ENCODE assay signal across 16 mouse cellular contexts in genomic region chr5:142413723-142414445, GRCm38 (mm10). TPM values are rescaled to one million over a fixed set of nuclear protein-coding genes. Genes with fewer than 3 reads are reported as not detected.
DNase-seq lines count a peak whose midpoint lies in the region; ATAC-seq and TF ChIP-seq lines count a peak whose summit lies in the region.
"Had no signal": no experiment of that assay in that cellular context is flagged by ENCODE, and none has a peak within 500 bp of the region (broad histone marks: within the 10 kb centered on the region; RNA-seq: fewer than 3 reads in every experiment).

No protein-coding gene starts in this region.

- H3K27me3 ChIP-seq in hindbrain, embryonic 10.5 days (ENCODE audit: insufficient read depth, poor library complexity, severe bottlenecking) = no peaks in the 10 kb centered on the region
- H3K27me3 ChIP-seq in hindbrain, postnatal 0 days (ENCODE audit: insufficient read depth, low read length) = no peaks in the 10 kb centered on the region
- no peaks in the 10 kb centered on the region for H3K27me3 ChIP-seq in limb, embryonic 11.5 days (ENCODE audit: control insufficient read depth, insufficient read depth, low read length)
- no peaks in the 10 kb centered on the region for H3K27me3 ChIP-seq in limb, embryonic 10.5 days (ENCODE audit: low read depth, poor library complexity, severe bottlenecking)
- H3K27me3 ChIP-seq in embryonic facial prominence, embryonic 10.5 days (replicated peaks; ENCODE audit: low read depth, poor library complexity, severe bottlenecking) = no peaks in the 10 kb centered on the region
- H3K27me3 ChIP-seq in embryonic facial prominence, embryonic 12.5 days = no peaks in the 10 kb centered on the region
- H3K27me3 ChIP-seq: lung, embryonic 15.5 days had no signal

- H3K9ac ChIP-seq in hindbrain, postnatal 0 days (replicated peaks; ENCODE audit: low read length) = no peak overlapping the region
- H3K9ac ChIP-seq in limb, embryonic 11.5 days (ENCODE audit: low read length) = no peak overlapping the region
- H3K9ac ChIP-seq in embryonic facial prominence, embryonic 12.5 days = no peak overlapping the region
- H3K9ac ChIP-seq: lung, embryonic 15.5 days had no signal

- no peak for DNase-seq in hindbrain, embryonic 10.5 days (ENCODE audit: low spot score)
- DNase-seq in hindbrain, postnatal 0 days (ENCODE audit: low spot score) = no peak
- DNase-seq in limb, embryonic 11.5 days (ENCODE audit: low spot score) = no peak
- DNase-seq in limb, embryonic 10.5 days (ENCODE audit: low spot score) = no peak
- DNase-seq in embryonic facial prominence, embryonic 10.5 days (ENCODE audit: low spot score) = peak; percentile 28
- no peak for DNase-seq in adrenal gland, postnatal 10 days
- DNase-seq in adrenal gland, adult 8-10 months = no peak
- DNase-seq: cerebellum, adult 11 months; retina, postnatal 1 day; thymus, postnatal 4 days had no signal

- H3K4me1 ChIP-seq in hindbrain, embryonic 10.5 days (replicated peaks) = peaks cover 82% of the 10 kb centered on the region
- peaks cover 13% of the 10 kb centered on the region for H3K4me1 ChIP-seq in hindbrain, postnatal 0 days (ENCODE audit: insufficient read depth, low read length)
- peaks cover 14% of the 10 kb centered on the region; the same call in 1 of the 2 replicates for H3K4me1 ChIP-seq in limb, embryonic 11.5 days (ENCODE audit: control insufficient read depth, insufficient read depth, low read length)
- peaks cover 54% of the 10 kb centered on the region for H3K4me1 ChIP-seq in limb, embryonic 10.5 days
- peaks cover 80% of the 10 kb centered on the region for H3K4me1 ChIP-seq in embryonic facial prominence, embryonic 10.5 days
- peaks cover 58% of the 10 kb centered on the region for H3K4me1 ChIP-seq in embryonic facial prominence, embryonic 12.5 days

- no peaks in the 10 kb centered on the region for H3K9me3 ChIP-seq in hindbrain, embryonic 10.5 days
- H3K9me3 ChIP-seq in hindbrain, postnatal 0 days (ENCODE audit: low read length) = no peaks in the 10 kb centered on the region
- no peaks in the 10 kb centered on the region for H3K9me3 ChIP-seq in limb, embryonic 11.5 days (ENCODE audit: control insufficient read depth, low read length)
- H3K9me3 ChIP-seq in limb, embryonic 10.5 days (replicated peaks) = no peaks in the 10 kb centered on the region
- H3K9me3 ChIP-seq in embryonic facial prominence, embryonic 10.5 days = no peaks in the 10 kb centered on the region
- no peaks in the 10 kb centered on the region for H3K9me3 ChIP-seq in embryonic facial prominence, embryonic 12.5 days
- H3K9me3 ChIP-seq: lung, embryonic 15.5 days had no signal

- no peak overlapping the region for H3K4me3 ChIP-seq in hindbrain, embryonic 10.5 days
- no peak overlapping the region for H3K4me3 ChIP-seq in hindbrain, postnatal 0 days (ENCODE audit: low read length)
- no peak overlapping the region for H3K4me3 ChIP-seq in limb, embryonic 11.5 days (ENCODE audit: low read depth, low read length)
- H3K4me3 ChIP-seq in limb, embryonic 10.5 days = no peak overlapping the region
- H3K4me3 ChIP-seq in embryonic facial prominence, embryonic 10.5 days = no peak overlapping the region
- no peak overlapping the region for H3K4me3 ChIP-seq in embryonic facial prominence, embryonic 12.5 days
- H3K4me3 ChIP-seq: layer of hippocampus, adult 2 months; left cerebral cortex, adult 2 months; lung, embryonic 15.5 days had no signal

- no peak for TF ChIP-seq CTCF in hindbrain, postnatal 0 days (IDR thresholded peaks at IDR 0.05; ENCODE audit: low read depth)

- WGBS in hindbrain, embryonic 10.5 days = 19% methylated on average over 9 of the region's 9 CpGs
- WGBS in hindbrain, postnatal 0 days = 24% methylated on average over 9 of the region's 9 CpGs
- 49% methylated on average over 9 of the region's 9 CpGs for WGBS in limb, embryonic 11.5 days
- 55% methylated on average over 9 of the region's 9 CpGs for WGBS in limb, embryonic 10.5 days
- 19% methylated on average over 9 of the region's 9 CpGs for WGBS in embryonic facial prominence, embryonic 10.5 days
- 22% methylated on average over 9 of the region's 9 CpGs for WGBS in embryonic facial prominence, embryonic 12.5 days

- peak overlapping the region; percentile 41 for H3K27ac ChIP-seq in hindbrain, embryonic 10.5 days
- H3K27ac ChIP-seq in hindbrain, postnatal 0 days = no peak overlapping the region
- H3K27ac ChIP-seq in limb, embryonic 11.5 days (replicated peaks; ENCODE audit: low read depth, low read length) = peak overlapping the region; percentile 9; the same call in 1 of the 2 replicates
- H3K27ac ChIP-seq in limb, embryonic 10.5 days = no peak overlapping the region; the same call in 1 of the 2 replicates
- H3K27ac ChIP-seq in embryonic facial prominence, embryonic 10.5 days (replicated peaks) = peak overlapping the region; percentile 44; the same call in 1 of the 2 replicates
- 0 out of 2 replicates have a peak overlapping the region, but pooled peaks have one; percentile 46 for H3K27ac ChIP-seq in embryonic facial prominence, embryonic 12.5 days
- H3K27ac ChIP-seq: left cerebral cortex, adult 2 months had no signal

- no peak for ATAC-seq in hindbrain, postnatal 0 days
- no peak for ATAC-seq in limb, embryonic 11.5 days (ENCODE audit: insufficient number of reproducible peaks, low FRiP score, low TSS enrichment, low read depth)
- ATAC-seq in embryonic facial prominence, embryonic 12.5 days (ENCODE audit: insufficient number of reproducible peaks, insufficient read depth, low FRiP score, low TSS enrichment) = no peak
- ATAC-seq: activated CD4-positive, CD25-positive, alpha-beta regulatory T cell, adult 4 months; inflammation-experienced regulatory T-cells, adult 6 months had no signal

- peaks cover 49% of the 10 kb centered on the region for H3K36me3 ChIP-seq in hindbrain, embryonic 10.5 days
- H3K36me3 ChIP-seq in hindbrain, postnatal 0 days (ENCODE audit: insufficient read depth, low read length) = no peaks in the 10 kb centered on the region
- no peaks in the 10 kb centered on the region for H3K36me3 ChIP-seq in limb, embryonic 11.5 days (ENCODE audit: control insufficient read depth, insufficient read depth, low read length)
- peaks cover 23% of the 10 kb centered on the region for H3K36me3 ChIP-seq in limb, embryonic 10.5 days
- peaks cover 36% of the 10 kb centered on the region for H3K36me3 ChIP-seq in embryonic facial prominence, embryonic 10.5 days (replicated peaks)
- H3K36me3 ChIP-seq in embryonic facial prominence, embryonic 12.5 days = peaks cover 8% of the 10 kb centered on the region
- H3K36me3 ChIP-seq: lung, embryonic 15.5 days had no signal

- no peak overlapping the region for H3K4me2 ChIP-seq in hindbrain, postnatal 0 days (ENCODE audit: low read depth, low read length)
- no peak overlapping the region for H3K4me2 ChIP-seq in limb, embryonic 11.5 days (ENCODE audit: low read depth, severe bottlenecking)
- no peak overlapping the region for H3K4me2 ChIP-seq in embryonic facial prominence, embryonic 12.5 days (replicated peaks)
- H3K4me2 ChIP-seq: lung, embryonic 15.5 days had no signal

RNA-seq across cellular contexts. Expression of gene Foxk1, which starts 12.6 kb away (rescaled TPM):
- polyA plus RNA-seq in hindbrain, embryonic 10.5 days (2016; fragmentation: Nextera tagmentation; extraction: Ambion mirVana) = 5.2 and 5.5 TPM in 2 replicates
- total RNA-seq in hindbrain, postnatal 0 days (2014; rRNA removed) = 23.3 and 24.0 TPM in 2 replicates
- 4.6 and 6.0 TPM in 2 replicates for polyA plus RNA-seq in hindbrain, postnatal 0 days (2015; fragmentation: Nextera tagmentation; extraction: Ambion mirVana)
- 3.3 and 4.7 TPM in 2 replicates for polyA plus RNA-seq in limb, embryonic 11.5 days (2014; fragmentation: Nextera tagmentation; extraction: Ambion mirVana)
- 3.5 and 4.5 TPM in 2 replicates for polyA plus RNA-seq in limb, embryonic 10.5 days (2016; fragmentation: Nextera tagmentation; extraction: Ambion mirVana)
- polyA plus RNA-seq in embryonic facial prominence, embryonic 10.5 days (2016; fragmentation: Nextera tagmentation; extraction: Ambion mirVana) = 4.8 and 5.1 TPM in 2 replicates
- 7.0 and 8.4 TPM in 2 replicates for polyA plus RNA-seq in embryonic facial prominence, embryonic 12.5 days (2016; fragmentation: Nextera tagmentation; extraction: Ambion mirVana)
- 10 to 100 TPM; 22.9 to 23.6 TPM for total RNA-seq in adrenal gland, postnatal 10 days (2021)
- total RNA-seq in adrenal gland, adult 8-10 months (2022) = 10 to 100 TPM; 24.8 to 30.9 (median 28.3) TPM

RNA-seq across cellular contexts. Expression of gene Ap5z1, which starts 49.9 kb away (rescaled TPM):
- polyA plus RNA-seq in hindbrain, embryonic 10.5 days (2016; fragmentation: Nextera tagmentation; extraction: Ambion mirVana) = 13.5 and 16.9 TPM in 2 replicates
- 12.8 and 22.1 TPM in 2 replicates for total RNA-seq in hindbrain, postnatal 0 days (2014; rRNA removed)
- 7.5 and 7.9 TPM in 2 replicates for polyA plus RNA-seq in hindbrain, postnatal 0 days (2015; fragmentation: Nextera tagmentation; extraction: Ambion mirVana)
- polyA plus RNA-seq in limb, embryonic 11.5 days (2014; fragmentation: Nextera tagmentation; extraction: Ambion mirVana) = 8.0 and 8.5 TPM in 2 replicates
- polyA plus RNA-seq in limb, embryonic 10.5 days (2016; fragmentation: Nextera tagmentation; extraction: Ambion mirVana) = 11.2 and 16.2 TPM in 2 replicates
- polyA plus RNA-seq in embryonic facial prominence, embryonic 10.5 days (2016; fragmentation: Nextera tagmentation; extraction: Ambion mirVana) = 14.1 and 14.8 TPM in 2 replicates
- 10.8 and 12.4 TPM in 2 replicates for polyA plus RNA-seq in embryonic facial prominence, embryonic 12.5 days (2016; fragmentation: Nextera tagmentation; extraction: Ambion mirVana)
- total RNA-seq in adrenal gland, postnatal 10 days (2021) = 10 to 100 TPM; 14.0 to 18.9 TPM
- total RNA-seq in adrenal gland, adult 8-10 months (2022) = 10 to 100 TPM; 18.4 to 36.8 (median 26.5) TPM

Comparison
In these comparisons a context has a peak if more than half of its experiments do, and no peak if none do; other contexts are left out.
1. H3K27ac ChIP-seq: peak in hindbrain, embryonic 10.5 days (single experiment), limb, embryonic 11.5 days (single experiment), embryonic facial prominence, embryonic 10.5 days (single experiment) and embryonic facial prominence, embryonic 12.5 days (single experiment); none in hindbrain, postnatal 0 days (single experiment) and limb, embryonic 10.5 days (single experiment).